Mouse (Mus musculus): ENCODE results near the gene Gm49673. TPM values are rescaled to one million over a fixed set of nuclear protein-coding genes. Genes with fewer than 3 reads are reported as not detected.
"Not testable (repeated sequence)": the region's sequence is repeated elsewhere in the genome, so short reads cannot be mapped to it uniquely, and the experiment has no call there.

The Gm49673 gene
- polyA plus RNA-seq, 2 experiments from 2014 or later, result not detected

GRCm38 (mm10) chr17:8036976-8037375, 110.6 kb downstream of the Gm49673 start:
- ATAC-seq, result not testable (repeated sequence)

Other genes starting within 250 kb of the Gm49673 start
- gene Tagap, start 221.8 kb downstream of the Gm49673 start, polyA plus RNA-seq (2017; shearing (Covaris generic)), result 100 to 1,000 TPM; 108 to 131 TPM
- gene Rsph3a, start 202.2 kb downstream of the Gm49673 start, polyA plus RNA-seq (2017; shearing (Covaris generic)), result 10 to 100 TPM; 24.2 to 34.8 TPM
- 10 to 100 TPM; 42.6 to 47.1 TPM for gene Rnaset2a, start 309 bp upstream of the Gm49673 start, polyA plus RNA-seq (2017; shearing (Covaris generic))
- gene Fgfr1op, start 17.7 kb upstream of the Gm49673 start, polyA plus RNA-seq (2017; shearing (Covaris generic)), result 10 to 100 TPM; 24.8 to 27.1 TPM
- 100 to 1,000 TPM in 1 of 2 experiments, 10 to 100 TPM in 1; 90.4 to 125 TPM for gene Ccr6, start 88.3 kb upstream of the Gm49673 start, polyA plus RNA-seq (2017; shearing (Covaris generic))
- 100 to 1,000 TPM; 183 to 184 TPM for gene Mpc1, start 135.1 kb upstream of the Gm49673 start, polyA plus RNA-seq (2017; shearing (Covaris generic))
- 100 to 1,000 TPM; 129 to 135 TPM for gene Sft2d1, start 163.3 kb upstream of the Gm49673 start, polyA plus RNA-seq (2017; shearing (Covaris generic))
- gene Prr18, start 189.7 kb upstream of the Gm49673 start, polyA plus RNA-seq (2017; shearing (Covaris generic)), result not detected
- 1 to 10 TPM in 1 of 2 experiments, under 1 TPM in 1; 0.51 to 2.7 TPM for gene T2, start 208.2 kb upstream of the Gm49673 start, polyA plus RNA-seq (2017; shearing (Covaris generic))